In the genomic region with DNA sequence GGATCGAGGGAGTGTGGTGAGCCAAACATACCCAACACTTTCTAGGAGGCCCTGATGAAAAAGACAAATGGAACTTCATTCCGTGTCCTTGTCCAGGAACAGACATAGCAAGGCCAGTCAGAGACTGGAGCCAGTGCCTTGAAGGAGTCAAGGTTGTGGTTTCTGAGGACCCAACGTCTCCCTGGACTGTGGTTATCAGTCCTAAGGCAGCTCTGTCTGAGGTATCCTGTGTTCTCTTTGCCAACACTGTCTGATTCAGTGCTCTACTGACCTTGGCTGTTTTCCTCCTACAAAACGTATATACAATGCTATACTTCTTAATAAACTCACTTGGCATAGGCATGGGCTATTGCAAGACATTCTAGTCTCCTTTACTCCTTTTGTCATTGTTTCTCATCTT, we compare ENCODE assay signal across 27 mouse cellular contexts. TPM values are rescaled to one million over a fixed set of nuclear protein-coding genes. Genes with fewer than 3 reads are reported as not detected.
"Had no signal": no experiment of that assay in that cellular context is flagged by ENCODE, and none has a peak within 500 bp of the region (broad histone marks: within the 10 kb centered on the region; RNA-seq: fewer than 3 reads in every experiment).

No protein-coding gene starts in this region.

- H3K9me3 ChIP-seq: megakaryocyte, embryonic 14.5 days; midbrain, embryonic 10.5 days; midbrain, embryonic 12.5 days; neural tube, embryonic 13.5 days; neural tube, embryonic 15.5 days had no signal

- H3K9ac ChIP-seq: lung, embryonic 14.5 days; midbrain, embryonic 12.5 days; neural tube, embryonic 13.5 days; neural tube, embryonic 15.5 days had no signal

- H3K36me3 ChIP-seq: midbrain, embryonic 10.5 days; midbrain, embryonic 12.5 days; neural tube, embryonic 13.5 days; neural tube, embryonic 15.5 days had no signal

- H3K4me2 ChIP-seq: lung, embryonic 14.5 days; midbrain, embryonic 12.5 days; neural tube, embryonic 13.5 days; neural tube, embryonic 15.5 days had no signal

- H3K4me3 ChIP-seq: megakaryocyte, embryonic 14.5 days; midbrain, embryonic 10.5 days; midbrain, embryonic 12.5 days; myocyte; neural tube, embryonic 13.5 days; neural tube, embryonic 15.5 days had no signal

- H3K27me3 ChIP-seq: megakaryocyte, embryonic 14.5 days; midbrain, embryonic 12.5 days; neural tube, embryonic 13.5 days; neural tube, embryonic 15.5 days had no signal

- H3K4me1 ChIP-seq: midbrain, embryonic 10.5 days; midbrain, embryonic 12.5 days; neural tube, embryonic 13.5 days; neural tube, embryonic 15.5 days had no signal

- ATAC-seq: midbrain, embryonic 16.5 days had no signal

- DNase-seq: lung, adult 18-20 months; lung, embryonic 14.5 days; lung, postnatal 10 days; lung, postnatal 4 days; midbrain, embryonic 14.5 days; retina, postnatal 1 day; right cerebral cortex, adult 18-20 months; right cerebral cortex, postnatal 25 days; right cerebral cortex, postnatal 4 days; spleen, adult 18-20 months; thymus, adult 18-20 months; thymus, postnatal 14 days; thymus, postnatal 36 days had no signal

- H3K27ac ChIP-seq: midbrain, embryonic 10.5 days; midbrain, embryonic 12.5 days; neural tube, embryonic 13.5 days; neural tube, embryonic 15.5 days had no signal

RNA-seq across cellular contexts. Expression of a gene that starts 26.7 kb away (rescaled TPM):
- polyA plus RNA-seq: liver, embryonic 16.5 days; lung, embryonic 14.5 days; lung, embryonic 16.5 days; midbrain, embryonic 10.5 days; midbrain, embryonic 12.5 days; midbrain, embryonic 16.5 days; myocyte; neural tube, embryonic 11.5 days; neural tube, embryonic 13.5 days; small intestine, adult 2 months; stomach, embryonic 14.5 days; stomach, embryonic 16.5 days had no signal

RNA-seq across cellular contexts. Expression of a gene that starts 30.1 kb away (rescaled TPM):
- polyA plus RNA-seq: liver, embryonic 16.5 days; lung, embryonic 16.5 days; myocyte; thymus, postnatal 0 days had no signal

RNA-seq across cellular contexts. Expression of a gene that starts 36.4 kb away (rescaled TPM):
- polyA plus RNA-seq: liver, embryonic 16.5 days; lung, embryonic 14.5 days; lung, embryonic 16.5 days; myocyte; small intestine, adult 2 months; stomach, embryonic 14.5 days had no signal
